Comparison of ENCODE assay signal across 12 mouse cellular contexts in the genomic region with DNA sequence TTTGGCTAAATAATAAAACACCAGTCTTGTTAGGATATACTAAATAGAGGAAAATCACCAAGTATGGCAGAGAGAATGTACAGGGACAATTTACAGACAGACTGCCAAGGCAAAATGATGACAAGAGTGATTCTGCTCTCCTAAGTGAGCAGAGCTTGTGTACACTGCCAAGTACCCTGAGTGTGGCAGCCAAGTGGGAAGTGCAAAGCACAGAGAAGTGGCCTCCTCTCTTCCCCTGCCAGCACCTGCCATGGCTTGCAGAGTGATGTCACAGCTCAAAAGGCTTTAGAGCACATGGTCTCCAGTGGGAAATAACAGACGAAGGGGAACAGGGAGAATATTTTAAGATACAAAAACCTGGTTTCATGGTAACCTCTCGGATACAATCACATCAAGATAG.
DNase-seq lines count a peak whose midpoint lies in the region; ATAC-seq lines count a peak whose summit lies in the region.
"Had no signal": no experiment of that assay in that cellular context is flagged by ENCODE, and none has a peak within 500 bp of the region (broad histone marks: within the 10 kb centered on the region; RNA-seq: fewer than 3 reads in every experiment).

No protein-coding gene starts in this region.

- DNase-seq in forebrain, embryonic 10.5 days (ENCODE audit: extremely low spot score, low spot score): no peak
- peak; percentile 55 to 79 for DNase-seq in heart, postnatal 10 days
- peak; percentile 43 for DNase-seq in lung, postnatal 36 days
- no peak for DNase-seq in MN1 (ENCODE audit: low spot score)
- DNase-seq: thymus, postnatal 36 days had no signal

- intact Hi-C loops in heart, postnatal 10 days (cut with DNase I): no loop called here

- H3K27me3 ChIP-seq in forebrain, embryonic 15.5 days: no peaks in the 10 kb centered on the region
- no peaks in the 10 kb centered on the region for H3K27me3 ChIP-seq in forebrain, embryonic 10.5 days (ENCODE audit: poor library complexity, severe bottlenecking)
- no peaks in the 10 kb centered on the region for H3K27me3 ChIP-seq in midbrain, embryonic 16.5 days (ENCODE audit: control insufficient read depth, insufficient read depth, low read depth, low read length)
- no peaks in the 10 kb centered on the region for H3K27me3 ChIP-seq in midbrain, embryonic 15.5 days (replicated peaks)
- H3K27me3 ChIP-seq: embryonic facial prominence, embryonic 12.5 days; kidney, embryonic 15.5 days had no signal

- H3K9ac ChIP-seq in forebrain, embryonic 15.5 days (replicated peaks): no peak overlapping the region
- no peak overlapping the region for H3K9ac ChIP-seq in midbrain, embryonic 16.5 days (ENCODE audit: low read depth, low read length)
- no peak overlapping the region for H3K9ac ChIP-seq in midbrain, embryonic 15.5 days
- H3K9ac ChIP-seq: embryonic facial prominence, embryonic 12.5 days; kidney, embryonic 15.5 days had no signal

- ATAC-seq in forebrain, embryonic 15.5 days (replicated peaks): peak; percentile 82
- ATAC-seq in midbrain, embryonic 16.5 days: peak; percentile 45; the same call in 1 of the 2 replicates
- no peak for ATAC-seq in midbrain, embryonic 15.5 days (replicated peaks)
- ATAC-seq: CD4-positive, CD25-positive, alpha-beta regulatory T cell, adult 4 months had no signal

- H3K36me3 ChIP-seq in forebrain, embryonic 15.5 days: no peaks in the 10 kb centered on the region
- no peaks in the 10 kb centered on the region for H3K36me3 ChIP-seq in forebrain, embryonic 10.5 days (replicated peaks)
- H3K36me3 ChIP-seq in midbrain, embryonic 16.5 days (ENCODE audit: control insufficient read depth, insufficient read depth, low read length): no peaks in the 10 kb centered on the region
- H3K36me3 ChIP-seq in midbrain, embryonic 15.5 days (replicated peaks): no peaks in the 10 kb centered on the region
- H3K36me3 ChIP-seq: embryonic facial prominence, embryonic 12.5 days; kidney, embryonic 15.5 days had no signal

- H3K4me1 ChIP-seq in forebrain, embryonic 15.5 days: peaks cover 5% of the 10 kb centered on the region; the same call in 1 of the 2 replicates
- H3K4me1 ChIP-seq in forebrain, embryonic 10.5 days: no peaks in the 10 kb centered on the region
- no peaks in the 10 kb centered on the region; the same call in 1 of the 2 replicates for H3K4me1 ChIP-seq in midbrain, embryonic 16.5 days (ENCODE audit: control insufficient read depth, insufficient read depth, low read length)
- H3K4me1 ChIP-seq in midbrain, embryonic 15.5 days: no peaks in the 10 kb centered on the region
- H3K4me1 ChIP-seq: embryonic facial prominence, embryonic 12.5 days had no signal

- 49% methylated on average over 2 of the region's 2 CpGs for WGBS in forebrain, embryonic 15.5 days
- 87% methylated on average over 2 of the region's 2 CpGs for WGBS in forebrain, embryonic 10.5 days
- 78% methylated on average over 2 of the region's 2 CpGs for WGBS in midbrain, embryonic 16.5 days
- WGBS in midbrain, embryonic 15.5 days: 71% methylated on average over 2 of the region's 2 CpGs

- 0 out of 2 replicates have a peak overlapping the region, but pooled peaks have one; percentile 12 for H3K27ac ChIP-seq in forebrain, embryonic 15.5 days (replicated peaks)
- H3K27ac ChIP-seq in forebrain, embryonic 10.5 days: no peak overlapping the region
- no peak overlapping the region for H3K27ac ChIP-seq in midbrain, embryonic 16.5 days (ENCODE audit: low read length)
- H3K27ac ChIP-seq in midbrain, embryonic 15.5 days: no peak overlapping the region
- H3K27ac ChIP-seq: embryonic facial prominence, embryonic 12.5 days; kidney, embryonic 15.5 days had no signal

- no peaks in the 10 kb centered on the region for H3K9me3 ChIP-seq in forebrain, embryonic 15.5 days
- no peaks in the 10 kb centered on the region for H3K9me3 ChIP-seq in forebrain, embryonic 10.5 days
- H3K9me3 ChIP-seq in midbrain, embryonic 16.5 days (replicated peaks; ENCODE audit: control insufficient read depth, low read length, poor library complexity, severe bottlenecking): no peaks in the 10 kb centered on the region
- no peaks in the 10 kb centered on the region for H3K9me3 ChIP-seq in midbrain, embryonic 15.5 days
- H3K9me3 ChIP-seq: embryonic facial prominence, embryonic 12.5 days; kidney, embryonic 15.5 days had no signal

- no peak overlapping the region for H3K4me3 ChIP-seq in forebrain, embryonic 15.5 days
- H3K4me3 ChIP-seq in forebrain, embryonic 10.5 days: no peak overlapping the region
- no peak overlapping the region for H3K4me3 ChIP-seq in midbrain, embryonic 16.5 days (ENCODE audit: low read depth, low read length)
- no peak overlapping the region for H3K4me3 ChIP-seq in midbrain, embryonic 15.5 days
- H3K4me3 ChIP-seq: embryonic facial prominence, embryonic 12.5 days; kidney, embryonic 15.5 days had no signal

- no peak overlapping the region for H3K4me2 ChIP-seq in forebrain, embryonic 15.5 days (replicated peaks)
- no peak overlapping the region for H3K4me2 ChIP-seq in midbrain, embryonic 16.5 days (ENCODE audit: low read length)
- H3K4me2 ChIP-seq in midbrain, embryonic 15.5 days: no peak overlapping the region
- H3K4me2 ChIP-seq: embryonic facial prominence, embryonic 12.5 days; kidney, embryonic 15.5 days; liver, embryonic 11.5 days had no signal

Comparison
In these comparisons a context has a peak if more than half of its experiments do, and no peak if none do; other contexts are left out.
1. DNase-seq: peak in heart, postnatal 10 days (2 of 2) and lung, postnatal 36 days (single experiment); none in forebrain, embryonic 10.5 days (single experiment) and MN1 (single experiment).